Mouse (Mus musculus): ENCODE measurements around the gene Cebpg. TPM values are rescaled to one million over a fixed set of nuclear protein-coding genes. Genes with fewer than 3 reads are reported as not detected.

The Cebpg gene
- 10 to 100 TPM; 27.0 to 31.4 TPM for total RNA-seq (2021)
- long read RNA-seq, experiment 1, full-length matches to known transcripts, result 14 of 14 reads
- long read RNA-seq, experiment 1, partial matches to known transcripts, result 0 of 14 reads
- long read RNA-seq, experiment 1, other reads (novel, unspliced or antisense), result 0 of 14 reads
- long read RNA-seq, experiment 2, full-length matches to known transcripts, result 21 of 23 reads
- long read RNA-seq, experiment 2, partial matches to known transcripts, result 0 of 23 reads
- long read RNA-seq, experiment 2, other reads (novel, unspliced or antisense), result 2 of 23 reads

DNA sequence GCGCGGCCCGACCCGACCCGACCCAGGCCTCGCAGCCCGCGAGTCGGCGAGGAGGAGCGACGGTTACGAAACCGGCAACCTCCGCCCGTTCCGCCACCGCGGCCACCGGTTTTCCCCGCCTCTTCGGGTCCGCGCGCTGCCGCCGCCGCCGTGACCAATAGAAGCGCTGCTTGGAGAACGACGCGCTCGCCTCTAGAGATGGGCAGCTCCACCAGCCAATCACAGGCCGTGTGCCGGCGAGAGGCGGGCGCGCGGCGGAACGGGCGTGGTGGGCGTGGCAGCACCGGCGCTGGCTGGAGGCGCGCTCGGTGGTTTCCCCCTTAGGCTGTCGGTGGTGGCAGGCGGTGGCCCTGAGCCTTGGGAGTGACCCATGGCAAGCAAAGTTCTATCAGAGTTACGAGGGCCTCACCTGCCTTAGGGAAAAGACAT lies at the start of gene Cebpg:
Gene Cebpg (minus strand): TSS at position 138 of the 429 bp plus-strand sequence.
- intact Hi-C loops (cut with DNase I), result loop anchor here (2.0 kb wide), 1 partner anchor 62 kb away; the partner anchor contains the start of gene Cebpa
- DNase-seq (ENCODE audit: low spot score in 2 of 2), result peak; percentile 96 to 98

DNA sequence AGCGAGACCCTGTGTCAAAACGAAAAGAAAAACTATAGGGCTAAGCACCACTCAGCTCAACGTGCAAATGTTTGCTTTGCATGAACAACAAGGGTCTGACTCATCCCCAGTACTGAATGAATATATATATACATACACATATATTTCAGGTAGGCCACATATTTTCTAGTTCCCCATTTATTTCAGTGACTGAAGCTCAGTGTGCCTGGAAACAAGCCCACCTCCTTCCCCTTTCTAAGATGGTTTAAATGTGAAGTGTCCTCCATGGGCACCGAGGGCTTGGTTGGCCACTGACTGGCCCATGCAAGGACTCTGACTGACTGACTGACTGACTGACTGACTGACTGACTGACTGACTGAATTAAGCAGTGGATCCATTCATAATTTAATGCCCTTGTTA lies 43.2 kb upstream of the Cebpg start:
- DNase-seq (ENCODE audit: low spot score in 2 of 2), result no peak
- intact Hi-C loops (cut with DNase I), result no loop called here

DNA sequence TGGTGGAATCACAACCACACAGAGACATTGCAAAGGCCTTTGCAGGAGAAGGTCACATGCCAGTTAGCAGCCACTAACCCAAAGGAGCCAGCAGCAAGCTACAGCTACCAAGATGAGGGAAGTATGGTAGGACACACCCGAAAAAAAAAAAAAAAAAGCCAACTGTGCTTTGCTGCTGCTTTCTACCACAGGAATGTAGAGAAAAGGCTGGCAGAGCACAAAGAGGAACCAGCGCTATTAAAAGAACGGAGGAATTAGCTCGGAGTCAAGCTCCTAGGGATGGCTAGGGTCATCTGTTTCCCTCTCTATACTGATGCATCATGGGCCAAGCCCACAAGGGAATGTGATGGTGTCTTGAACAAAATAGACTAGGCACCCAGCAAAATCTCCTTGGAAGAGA lies 42.4 kb upstream of the Cebpg start:
- intact Hi-C loops (cut with DNase I), result no loop called here
- DNase-seq (ENCODE audit: low spot score in 2 of 2), result no peak

DNA sequence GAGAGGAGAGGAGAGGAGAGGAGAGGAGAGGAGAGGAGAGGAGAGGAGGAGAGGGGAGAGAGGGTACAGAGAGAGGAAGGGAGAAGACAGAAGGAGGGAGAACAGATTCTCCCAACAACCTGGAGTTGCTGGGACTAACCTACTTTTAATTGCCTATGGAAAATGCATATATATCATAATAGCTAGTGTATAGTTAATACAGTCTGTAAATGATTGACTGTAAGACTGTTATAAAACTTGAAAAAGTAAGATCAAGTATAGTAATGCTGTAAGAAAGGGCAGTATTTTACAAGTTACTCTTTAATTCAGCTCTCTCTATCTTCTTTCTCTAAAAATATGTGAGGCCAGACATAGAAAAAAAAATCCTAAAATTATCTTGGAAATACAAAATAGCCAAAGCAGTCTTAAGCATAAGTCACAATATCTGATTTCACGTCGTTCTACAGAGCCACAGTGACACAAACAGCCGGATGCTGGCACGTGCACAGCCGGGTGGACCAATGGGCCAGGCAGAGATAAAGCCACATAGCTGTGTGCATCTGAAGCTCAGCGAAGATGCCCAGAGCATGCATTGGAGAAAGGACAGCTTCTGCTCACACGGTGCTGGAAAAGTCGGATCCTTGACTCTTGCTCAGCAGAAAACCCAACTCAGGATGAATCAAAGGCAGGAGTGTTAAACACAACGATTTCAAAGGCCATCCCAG lies 38.8 kb upstream of the Cebpg start:
- DNase-seq (ENCODE audit: low spot score in 2 of 2), result no peak
- intact Hi-C loops (cut with DNase I), result no loop called here

DNA sequence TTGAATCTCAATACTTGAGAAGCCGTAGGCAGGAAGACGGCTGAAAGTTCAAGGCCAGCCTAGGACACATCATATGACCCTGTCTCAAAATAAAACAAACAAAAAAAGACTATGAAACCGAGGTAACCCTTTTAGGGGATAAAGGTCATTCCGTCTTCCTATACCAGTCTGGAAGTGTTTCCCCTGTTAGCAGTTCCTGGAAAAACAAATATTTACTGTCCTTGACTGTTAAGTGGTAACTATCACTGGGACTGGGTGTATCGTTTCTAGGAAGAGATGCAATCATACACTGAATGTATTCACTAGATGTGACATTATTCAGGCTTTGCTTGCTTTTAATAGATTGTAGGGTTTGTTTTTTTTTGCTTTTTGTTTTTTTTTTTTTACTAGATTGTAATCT lies 34.2 kb upstream of the Cebpg start:
- intact Hi-C loops (cut with DNase I), result no loop called here
- no peak for DNase-seq (ENCODE audit: low spot score in 2 of 2)

DNA sequence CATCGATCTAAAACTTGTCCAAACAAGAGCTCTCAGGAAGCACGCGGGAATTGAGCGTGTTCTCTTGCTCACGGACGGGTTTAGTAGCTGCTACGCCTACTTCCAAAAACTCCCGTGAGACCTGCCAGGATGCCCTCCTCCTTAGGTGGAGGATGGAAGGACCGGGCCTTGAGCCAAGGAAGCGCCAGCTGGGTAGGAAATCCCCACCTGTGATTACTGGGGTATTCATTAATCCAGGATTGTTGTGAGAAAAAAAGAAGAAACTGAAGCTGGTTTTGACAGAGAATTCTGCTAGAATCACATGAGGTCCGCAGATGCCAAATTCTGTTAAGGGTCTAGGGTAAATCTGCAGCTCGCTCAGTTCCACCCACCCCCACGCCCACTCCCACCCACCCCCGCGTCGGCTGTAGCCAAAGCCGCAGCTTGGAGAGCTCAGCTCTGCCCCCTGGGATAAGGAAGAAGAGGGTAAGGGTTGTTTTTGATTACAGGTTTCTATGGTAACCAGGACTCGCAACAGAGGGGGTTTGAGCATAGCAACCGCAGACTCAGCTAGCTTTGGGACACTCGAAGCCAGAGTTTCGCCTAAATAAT lies 30.0 kb upstream of the Cebpg start:
- intact Hi-C loops (cut with DNase I), result no loop called here
- peak; percentile 29 to 56 for DNase-seq (ENCODE audit: low spot score in 2 of 2)

DNA sequence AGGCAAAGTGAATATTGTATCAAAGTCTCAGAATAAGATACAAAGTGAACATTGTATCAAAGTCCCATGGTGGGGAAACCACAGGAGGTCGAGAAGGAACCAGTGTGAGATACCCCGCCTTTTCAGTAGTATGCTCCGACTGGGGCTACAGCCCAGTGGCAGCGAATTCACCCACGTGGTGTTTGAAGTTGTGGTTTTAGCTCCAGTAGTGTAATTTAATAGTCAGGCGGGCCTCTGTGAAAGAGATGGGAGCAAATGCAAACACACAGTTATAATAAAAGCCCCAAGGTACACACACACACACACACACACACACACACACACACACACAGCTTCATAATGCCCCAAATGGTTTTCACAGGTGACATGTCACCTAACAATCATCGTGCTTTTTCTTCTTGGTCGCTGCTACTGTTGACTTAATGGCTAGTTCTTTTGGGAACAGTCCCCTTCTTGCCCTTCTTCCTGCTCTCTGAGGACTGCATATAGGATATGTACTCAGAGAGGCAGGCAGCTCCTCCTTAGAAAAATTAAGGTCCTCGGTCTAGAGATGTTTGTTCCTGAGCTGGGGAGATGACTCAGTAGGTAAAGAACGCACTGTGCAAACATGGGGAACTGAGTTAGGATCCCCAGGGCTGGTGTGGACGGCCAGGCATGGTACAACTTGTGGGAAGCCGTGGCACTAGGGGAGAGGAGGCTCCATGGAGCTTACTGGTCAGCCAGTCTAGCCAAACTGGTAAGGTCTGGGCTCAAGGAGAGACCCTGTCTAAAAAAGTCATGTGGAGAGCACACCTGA lies 28.4 kb upstream of the Cebpg start:
- DNase-seq (ENCODE audit: low spot score in 2 of 2), result no peak
- intact Hi-C loops (cut with DNase I), result no loop called here

DNA sequence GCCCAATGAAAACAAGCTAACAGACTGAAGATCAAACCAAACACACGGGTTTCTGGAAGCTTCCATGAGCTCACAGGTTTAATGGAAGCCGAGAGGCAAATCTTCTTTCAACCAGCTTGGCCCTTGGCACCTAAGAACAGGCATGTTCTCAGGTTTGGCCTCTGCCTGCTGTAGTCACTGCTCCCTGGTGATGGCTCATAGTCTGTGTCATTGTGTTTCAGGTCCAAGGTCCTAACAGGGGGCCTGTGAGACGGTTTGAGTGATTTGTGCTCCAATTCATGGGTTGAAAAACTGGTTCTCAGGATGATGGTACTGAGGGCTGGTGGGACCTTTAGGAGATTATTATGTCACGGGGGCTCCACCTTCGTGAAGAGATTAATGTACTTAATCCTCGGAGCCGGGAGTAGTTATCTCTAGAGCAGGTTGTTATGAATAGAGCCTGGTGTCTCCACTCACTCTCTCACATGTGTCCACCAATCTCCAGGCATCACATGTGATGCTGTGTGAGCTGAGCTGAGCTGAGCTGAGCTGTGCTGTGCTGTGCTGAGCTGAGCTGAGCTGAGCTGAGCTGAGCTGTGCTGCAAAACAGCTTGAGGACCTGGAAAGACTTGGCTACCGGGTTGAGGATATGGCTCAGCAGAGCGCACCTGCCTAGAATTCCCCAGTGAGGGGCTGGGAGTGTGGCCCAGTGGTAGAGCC lies 25.2 kb upstream of the Cebpg start:
- DNase-seq (ENCODE audit: low spot score in 2 of 2), result no peak
- intact Hi-C loops (cut with DNase I), result no loop called here

DNA sequence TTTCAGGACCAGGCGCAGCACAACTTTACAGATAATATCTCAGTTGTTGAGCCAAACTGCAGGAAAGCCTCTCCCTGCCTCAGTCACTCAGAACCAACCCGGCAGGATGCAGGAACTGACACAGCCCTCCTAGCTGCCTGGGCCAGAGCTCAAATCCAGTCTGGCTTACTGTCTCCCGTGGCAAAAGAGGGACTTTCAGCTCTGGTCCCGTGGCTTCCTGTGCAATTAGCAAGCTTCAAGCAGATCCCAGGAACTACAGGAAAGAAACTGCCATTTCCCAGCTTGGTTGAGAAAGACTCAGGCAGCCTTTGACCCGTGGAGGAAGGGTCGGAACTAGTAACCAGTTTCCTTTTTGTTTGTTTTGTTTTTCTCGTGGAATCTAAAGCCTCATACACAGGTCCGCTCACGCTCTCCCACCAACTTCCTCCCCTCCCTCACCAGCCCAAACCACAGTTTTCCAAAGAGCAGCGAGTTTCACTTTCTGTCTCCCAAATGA lies 24.5 kb upstream of the Cebpg start:
- no peak for DNase-seq (ENCODE audit: low spot score in 2 of 2)
- intact Hi-C loops (cut with DNase I), result no loop called here

DNA sequence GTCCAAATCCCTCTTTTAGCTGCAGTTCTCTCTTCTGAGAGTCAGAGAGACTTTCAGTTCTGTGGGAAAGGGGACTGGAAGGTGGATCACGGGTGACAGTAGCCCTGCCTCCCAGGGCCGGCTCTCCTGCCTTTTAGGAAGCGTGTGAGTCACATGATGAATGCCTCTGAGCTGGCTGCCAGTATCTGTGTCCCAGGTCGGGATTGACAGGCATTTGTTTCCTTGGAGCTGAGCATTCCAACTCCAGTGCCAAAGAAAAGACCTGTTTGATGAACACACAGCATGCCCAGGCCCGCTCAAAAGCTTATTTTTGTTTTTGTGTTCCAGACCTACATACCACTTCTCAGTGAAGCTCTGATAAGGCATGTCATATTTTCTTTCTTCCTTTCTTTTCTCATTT lies 20.3 kb upstream of the Cebpg start:
- no peak for DNase-seq (ENCODE audit: low spot score in 2 of 2)
- intact Hi-C loops (cut with DNase I), result no loop called here

DNA sequence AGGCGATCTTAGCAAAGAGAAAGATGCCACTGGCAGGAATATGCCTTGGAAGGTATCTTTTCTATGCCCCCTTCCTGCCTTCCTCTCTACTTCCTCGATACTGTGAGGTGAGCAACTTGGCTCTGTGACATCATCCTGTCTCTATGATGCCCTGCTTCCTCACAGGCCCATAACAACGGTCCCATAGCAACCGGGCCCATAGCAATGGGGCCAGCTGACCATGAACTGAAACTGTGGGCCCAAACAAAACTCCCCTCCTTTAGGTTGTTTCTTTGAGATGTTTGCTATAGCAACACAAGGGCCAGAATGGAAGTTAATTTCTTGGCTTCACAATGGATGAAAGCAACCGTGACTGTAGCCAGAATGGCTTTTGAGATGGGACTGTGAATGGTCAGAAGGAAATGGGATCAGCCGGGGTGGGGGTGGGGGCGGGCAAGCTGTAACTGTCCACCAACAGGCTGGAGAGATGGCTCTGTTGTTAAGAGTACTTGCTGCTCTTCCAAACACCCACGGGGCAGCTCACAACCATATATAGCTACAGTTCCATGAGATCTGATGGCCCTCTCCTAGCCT lies 10.4 kb upstream of the Cebpg start:
- intact Hi-C loops (cut with DNase I), result no loop called here
- no peak for DNase-seq (ENCODE audit: low spot score in 2 of 2)

DNA sequence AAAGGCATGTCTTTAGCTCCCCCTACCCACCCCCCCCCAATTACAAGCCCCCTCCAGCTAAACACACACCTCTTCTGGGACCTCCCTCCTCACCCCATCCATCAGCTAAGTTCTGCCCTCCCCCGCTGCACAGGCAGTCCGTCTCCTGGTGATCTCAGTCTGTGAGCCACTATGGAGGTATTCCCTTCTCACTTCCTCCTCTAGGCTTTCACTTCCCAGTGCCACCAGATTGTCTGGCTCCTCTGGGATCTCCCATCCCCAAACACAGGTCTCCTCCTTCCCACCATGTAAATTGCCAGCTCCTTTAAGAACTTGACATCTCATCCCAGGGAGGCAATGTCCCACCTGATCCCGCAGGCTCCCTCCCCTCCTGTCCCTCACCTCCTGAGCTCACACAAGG lies 9.6 kb upstream of the Cebpg start:
- intact Hi-C loops (cut with DNase I), result no loop called here
- DNase-seq (ENCODE audit: low spot score in 2 of 2), result no peak

DNA sequence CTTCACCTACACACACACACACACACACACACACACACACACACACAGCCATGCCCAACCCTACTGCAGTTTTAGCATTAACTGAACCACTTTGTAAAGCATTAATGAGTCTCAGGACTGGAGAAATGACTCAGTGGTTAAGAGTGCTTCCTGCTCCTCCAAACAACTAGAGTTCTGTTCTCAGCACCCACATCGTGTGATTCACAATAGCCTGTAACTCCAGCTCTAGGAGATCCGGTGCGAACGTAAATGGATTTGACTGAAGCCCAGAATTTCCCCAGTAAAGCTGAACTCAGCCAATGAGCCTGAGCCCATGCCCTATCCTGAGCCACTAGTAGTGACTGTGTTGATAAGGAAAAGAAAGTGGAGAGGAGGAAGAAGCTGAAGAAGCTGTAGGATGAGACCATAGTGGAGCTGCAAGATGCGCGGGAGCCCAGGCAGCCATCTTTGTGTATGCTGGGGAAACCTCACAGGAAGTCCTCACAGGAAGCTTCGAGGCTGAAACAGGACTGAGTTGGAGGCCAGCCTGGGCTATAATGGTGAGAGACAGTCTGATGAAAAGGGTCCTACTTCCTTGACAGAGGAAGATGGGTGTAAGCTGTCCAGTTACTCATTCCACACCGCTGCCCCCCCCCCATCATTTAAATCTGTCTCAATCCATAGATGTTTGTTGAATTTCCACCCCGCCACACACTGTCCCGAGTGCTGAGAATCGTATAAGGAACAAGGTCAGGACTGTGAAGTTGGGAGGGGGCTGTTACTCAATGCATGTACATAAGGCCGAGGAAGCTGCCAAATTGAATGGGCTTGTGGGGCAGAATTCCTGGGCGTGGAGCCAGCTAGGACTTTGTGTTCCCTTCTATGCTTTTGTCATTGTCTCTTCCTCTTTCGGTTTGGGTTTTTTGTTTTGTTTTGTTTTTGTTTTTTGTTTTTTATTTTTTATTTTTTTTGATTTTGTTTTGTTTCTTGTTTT lies 8.2 kb upstream of the Cebpg start:
- DNase-seq (ENCODE audit: low spot score in 2 of 2), result peak; percentile 53 to 76
- intact Hi-C loops (cut with DNase I), result no loop called here

DNA sequence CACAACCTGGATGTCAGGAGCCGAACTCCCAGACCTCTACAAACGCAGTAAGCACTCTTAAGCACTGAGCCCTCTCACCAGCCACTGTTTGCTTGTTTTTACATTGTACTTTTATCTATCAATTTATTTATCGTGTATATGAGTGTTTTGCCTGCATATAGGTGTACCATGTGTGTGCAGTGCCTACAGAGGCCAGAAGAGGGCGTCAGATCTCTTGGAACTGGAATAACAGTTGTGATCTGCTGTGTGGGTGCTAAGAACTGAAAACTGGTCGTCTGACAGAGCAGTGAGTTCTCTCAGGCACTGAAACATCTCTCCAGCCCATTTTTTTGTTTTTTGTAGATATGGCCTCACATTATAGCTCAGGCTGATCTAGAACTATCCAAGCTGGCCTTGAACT lies 3.1 kb upstream of the Cebpg start:
- intact Hi-C loops (cut with DNase I), result no loop called here
- DNase-seq (ENCODE audit: low spot score in 2 of 2), result no peak

DNA sequence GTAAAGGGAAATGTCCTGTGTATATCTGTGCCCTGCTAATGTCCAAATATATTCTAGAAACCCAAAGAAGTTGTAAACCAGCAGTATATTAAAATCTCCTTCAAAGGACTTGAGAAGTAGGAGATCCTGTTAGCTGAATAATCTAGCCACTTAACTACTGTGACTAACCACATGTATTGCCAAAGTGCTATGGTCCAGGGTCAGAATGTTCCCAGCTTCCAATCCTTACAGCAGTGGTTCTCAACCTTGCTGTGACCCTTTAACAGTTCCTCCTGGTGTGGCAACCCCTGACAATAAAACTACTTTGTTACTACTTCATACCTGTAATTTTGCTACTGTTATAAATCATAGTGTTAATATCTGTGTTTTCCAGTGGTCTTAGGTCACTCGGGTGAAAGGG lies 2.0 kb upstream of the Cebpg start:
- no peak for DNase-seq (ENCODE audit: low spot score in 2 of 2)

DNA sequence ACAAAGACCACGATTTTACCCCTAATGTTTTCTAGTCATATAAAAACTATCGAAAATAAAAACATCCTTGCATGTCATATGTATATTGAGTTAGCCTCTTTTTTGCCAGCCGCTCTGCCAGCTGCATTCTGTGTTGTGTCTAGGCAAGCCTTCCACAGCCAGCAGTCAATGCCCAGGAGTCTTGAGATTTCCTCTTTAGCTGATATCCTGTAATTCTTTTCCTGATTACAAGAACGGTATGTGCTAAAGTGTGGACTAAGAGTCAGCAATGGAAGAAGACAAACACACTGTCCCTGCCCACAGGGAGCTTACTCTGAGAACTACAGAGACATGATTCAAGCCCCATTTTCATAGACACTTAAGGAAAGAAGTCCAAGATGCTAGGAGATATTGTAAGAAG lies 1.2 kb upstream of the Cebpg start:
- intact Hi-C loops (cut with DNase I), result loop anchor here (2.0 kb wide), 1 partner anchor 61 kb away; the partner anchor contains the start of gene Cebpa
- DNase-seq (ENCODE audit: low spot score in 2 of 2), result no peak

More for the DNA sequence above, 2.0 kb upstream of the Cebpg start:
- intact Hi-C loops (cut with DNase I), result no loop called here

DNA sequence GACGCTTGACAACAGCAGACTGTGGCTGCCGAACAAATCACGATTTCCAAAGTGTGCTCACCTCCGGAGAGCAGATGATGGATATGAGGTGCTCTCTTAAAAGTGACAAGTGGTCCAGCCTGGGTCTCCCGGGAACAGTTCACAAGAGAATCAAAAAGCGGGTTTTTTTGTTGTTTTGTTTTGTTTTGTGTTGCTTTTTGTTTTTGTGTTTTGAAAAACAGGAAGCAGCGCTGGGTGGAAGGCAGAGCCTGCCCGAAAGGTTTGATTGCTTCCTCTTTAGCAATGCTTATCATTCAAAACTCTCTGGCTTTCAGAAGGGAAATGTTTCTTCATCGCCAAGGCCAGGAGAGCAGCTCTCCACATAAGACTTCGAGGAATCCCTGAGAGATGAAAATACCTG lies 626 bp upstream of the Cebpg start:
- intact Hi-C loops (cut with DNase I), result loop anchor here (2.0 kb wide), 1 partner anchor 62 kb away; the partner anchor contains the start of gene Cebpa
- DNase-seq (ENCODE audit: low spot score in 2 of 2), result no peak

Data from left cerebral cortex, postnatal 14 days (tissue).